Mouse (Mus musculus): Measurements from ENCODE around the gene Phactr4.

The Phactr4 gene

DNA sequence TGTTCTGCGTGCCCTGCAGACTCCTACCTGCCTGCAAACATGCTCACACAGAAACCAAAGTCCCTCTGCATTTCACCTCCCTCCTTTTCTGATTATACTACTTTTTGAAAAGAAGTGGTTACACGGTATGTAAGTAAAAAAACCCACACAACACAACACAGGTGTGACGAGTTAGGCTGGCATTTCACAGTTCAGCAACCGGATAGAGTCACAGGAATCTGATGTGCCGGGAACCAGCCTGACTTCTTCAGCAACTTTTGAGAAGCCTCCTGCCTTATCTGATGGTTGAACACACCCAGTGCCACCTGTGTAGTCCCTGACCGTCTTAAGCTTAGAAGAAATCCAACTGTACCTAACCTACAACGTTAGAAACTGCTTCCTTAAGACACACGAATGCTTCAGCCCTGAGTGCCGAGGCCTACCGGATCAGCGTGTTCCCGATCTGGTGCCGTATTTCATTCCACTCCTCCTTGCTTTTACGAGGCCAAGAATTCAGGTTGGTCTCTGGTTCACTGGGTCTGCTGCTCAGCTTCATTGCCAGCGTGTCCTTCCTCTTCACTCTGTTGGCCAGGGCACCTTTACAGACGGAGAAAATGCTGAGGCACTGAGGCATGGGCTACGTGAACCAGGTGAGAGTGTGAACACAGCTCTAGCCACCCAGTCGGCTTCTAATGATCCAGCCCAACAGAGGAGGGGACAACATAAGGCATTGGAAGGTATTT lies 54.6 kb downstream of the Phactr4 start:
- DNase-seq: no peak

DNA sequence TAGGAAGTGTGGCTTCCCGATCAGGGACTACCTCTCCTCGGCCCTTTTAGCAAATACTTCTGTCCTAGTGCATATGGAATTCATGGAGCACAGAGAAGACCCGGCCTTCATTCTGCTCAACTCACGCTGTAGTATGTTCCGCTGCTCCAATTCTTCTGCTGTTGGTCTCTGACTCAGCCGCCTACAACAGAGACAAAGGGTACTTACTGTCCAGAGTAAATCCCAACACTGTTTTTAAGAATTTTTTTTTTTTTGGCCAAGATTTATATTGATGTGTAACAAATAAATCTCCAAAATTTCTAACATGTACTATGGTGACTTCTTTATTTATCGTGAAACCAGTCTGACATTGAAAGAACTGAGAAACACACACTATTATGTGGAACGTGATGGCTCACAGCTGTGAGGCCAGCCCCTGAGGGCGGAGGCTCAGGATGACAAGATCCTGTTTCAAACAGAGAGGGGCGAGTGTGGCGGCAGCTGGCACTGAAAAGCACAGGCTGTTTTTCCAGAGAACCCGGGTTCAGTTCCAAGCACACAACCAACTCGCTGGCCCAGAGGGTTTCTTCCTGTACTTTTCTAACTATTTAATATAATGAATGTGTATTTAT lies 56.7 kb downstream of the Phactr4 start:
- DNase-seq: no peak

DNA sequence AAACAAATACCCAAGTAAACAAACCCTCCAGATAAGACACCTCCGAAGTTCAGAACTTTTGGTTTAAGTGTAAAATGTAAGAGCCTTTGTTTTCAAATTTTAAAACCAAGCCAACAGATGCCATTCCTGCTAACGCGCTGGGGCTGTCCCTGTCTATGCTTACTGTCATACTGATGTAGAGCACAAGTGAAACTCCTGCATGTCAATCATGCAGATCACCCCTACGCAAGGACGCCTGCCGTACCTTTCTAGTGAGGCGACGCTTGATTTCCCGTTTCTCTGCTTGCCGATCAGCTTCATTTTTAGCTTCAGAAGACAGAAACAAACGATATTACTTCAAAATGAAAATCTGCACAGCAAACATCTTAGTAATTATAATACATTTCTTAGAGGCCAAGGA lies 58.8 kb downstream of the Phactr4 start:
- DNase-seq: no peak

DNA sequence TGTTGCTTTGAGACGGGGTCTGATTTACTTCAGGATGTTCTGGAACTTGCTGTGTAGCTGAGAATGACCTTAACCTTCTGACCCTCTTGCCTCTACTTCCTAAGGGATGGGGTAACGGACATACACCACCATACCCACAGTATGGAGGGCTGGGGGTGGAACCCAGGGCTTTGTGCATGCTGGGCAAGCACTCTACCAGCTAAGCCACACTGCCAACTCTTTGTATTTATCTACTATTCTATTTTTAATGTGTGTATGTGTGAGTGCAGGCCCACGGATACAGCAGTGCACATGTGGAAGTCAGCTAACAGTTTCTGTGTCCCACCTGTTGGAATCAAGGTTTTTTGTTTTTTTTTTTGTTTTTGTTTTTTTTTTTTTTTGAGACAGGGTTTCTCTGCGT lies 62.8 kb downstream of the Phactr4 start:
- DNase-seq: no peak

DNA sequence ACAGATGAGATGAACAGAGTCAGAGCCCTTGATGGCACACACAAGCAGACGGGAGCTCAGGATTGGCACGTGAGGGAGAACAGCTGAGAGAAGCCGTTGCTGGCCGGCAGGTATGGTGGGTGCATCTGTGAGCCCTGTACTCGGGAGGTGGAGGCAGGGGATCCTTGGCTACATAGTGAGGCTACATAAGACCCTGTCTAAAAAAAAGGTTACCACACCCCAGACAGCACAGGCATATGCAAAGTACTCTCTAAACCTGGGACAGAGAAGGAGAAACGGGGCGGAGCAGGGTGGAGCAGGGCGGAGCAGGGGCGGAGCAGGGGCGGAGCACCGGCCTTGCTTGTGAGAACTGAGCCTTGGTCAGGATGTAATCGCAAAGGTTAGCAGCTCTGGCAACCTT lies 66.1 kb downstream of the Phactr4 start:
- DNase-seq: no peak

DNA sequence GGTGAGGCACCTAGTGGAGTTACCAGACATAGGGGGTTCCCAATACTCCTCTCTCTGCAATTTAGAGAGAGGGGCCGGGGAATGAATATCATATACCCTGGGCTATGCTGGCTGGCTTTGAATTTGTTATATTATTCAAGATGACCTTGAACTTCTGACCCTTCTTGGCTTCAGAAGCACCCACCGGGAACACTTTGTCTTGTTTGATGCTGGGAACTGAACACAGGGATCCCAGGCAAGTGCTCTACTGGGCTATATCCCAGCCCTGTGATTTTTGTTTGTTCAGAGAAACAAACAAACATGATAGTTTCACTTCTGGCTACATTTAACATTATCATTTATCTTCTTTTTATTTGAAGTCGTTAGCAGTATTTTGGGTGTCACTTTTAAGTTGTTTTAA lies 66.9 kb downstream of the Phactr4 start:
- no peak for DNase-seq

DNA sequence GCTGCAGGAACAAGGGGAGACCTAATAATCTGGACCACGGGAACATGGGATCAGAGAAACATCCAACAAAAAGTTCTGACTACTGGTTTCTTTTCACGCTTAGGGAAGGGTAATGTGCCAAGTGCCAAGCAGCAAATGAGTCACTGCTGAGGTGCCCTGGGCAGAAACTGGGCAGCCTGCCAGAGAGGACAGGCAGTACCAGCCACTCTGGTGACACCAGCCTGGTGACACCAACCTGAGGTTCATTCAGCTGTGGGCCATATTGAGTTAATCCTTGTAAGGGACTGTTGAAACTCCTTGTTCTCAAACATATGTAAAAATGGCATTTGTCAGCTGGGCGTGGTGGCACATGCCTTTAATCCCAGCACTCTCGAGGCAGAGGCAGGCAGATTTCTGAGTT lies 67.7 kb downstream of the Phactr4 start:
- no peak for DNase-seq

DNA sequence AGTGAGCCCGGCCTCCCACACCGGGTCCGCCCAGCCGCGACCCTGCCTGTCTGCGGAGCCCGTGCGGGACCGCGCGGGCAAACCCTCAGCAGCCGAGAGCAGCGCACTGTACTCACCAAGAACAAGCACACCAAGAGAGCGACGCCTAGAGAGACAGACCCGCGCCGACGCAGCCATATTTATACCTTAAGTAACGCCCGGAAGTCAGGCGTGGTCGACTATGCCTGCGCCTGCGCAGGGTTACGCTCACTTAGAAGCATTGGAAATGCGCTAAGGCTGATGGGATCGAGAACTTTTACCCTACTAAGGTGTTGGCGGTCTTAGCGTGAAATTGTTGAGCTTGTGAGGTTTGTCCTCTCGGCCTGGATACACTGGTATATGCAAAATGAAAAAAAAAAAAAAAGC lies 68.8 kb downstream of the Phactr4 start, which contains the start of gene Rcc1:
Rcc1 (minus strand) TSS at position 125 of the 405 bp plus-strand sequence.
- peak; percentile 86 for DNase-seq

DNA sequence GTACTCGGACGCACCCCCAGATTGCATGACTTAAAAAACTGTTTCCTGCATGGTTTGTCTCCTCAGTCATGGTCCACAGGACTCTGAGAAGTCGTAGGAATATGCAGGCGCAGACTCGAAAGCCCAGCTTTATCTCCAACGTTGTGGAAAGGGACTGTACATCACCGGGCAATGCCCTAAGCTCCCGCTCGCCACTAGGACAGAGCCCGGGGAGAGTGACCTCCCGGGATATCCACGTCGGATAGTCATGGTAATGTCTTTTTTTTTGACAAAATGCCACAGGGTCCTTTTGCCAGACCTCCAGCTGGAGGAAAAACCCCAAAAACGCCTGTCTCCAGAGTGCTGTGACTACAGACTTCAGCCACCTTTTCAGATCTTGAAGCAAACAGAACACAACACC lies 69.5 kb downstream of the Phactr4 start:
- DNase-seq: no peak

DNA sequence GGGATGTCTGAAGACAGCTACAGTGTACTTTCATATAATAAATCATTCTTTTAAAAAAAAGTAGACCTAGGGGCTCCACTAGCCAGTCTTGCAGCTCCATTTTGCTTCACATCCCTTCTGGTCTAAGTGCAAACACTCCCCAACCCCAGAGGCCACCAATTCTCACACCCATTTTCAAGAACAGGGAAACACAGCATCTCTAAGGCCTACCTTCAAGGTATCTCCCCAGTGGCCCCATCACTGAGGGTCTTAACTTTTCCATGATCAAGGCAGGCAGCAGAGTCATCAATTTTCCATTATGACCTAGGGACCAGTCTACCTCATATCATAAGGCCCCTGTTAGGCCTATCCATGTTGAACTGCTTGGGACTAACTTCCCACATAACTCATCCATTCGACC lies 70.9 kb downstream of the Phactr4 start:
- DNase-seq: no peak

DNA sequence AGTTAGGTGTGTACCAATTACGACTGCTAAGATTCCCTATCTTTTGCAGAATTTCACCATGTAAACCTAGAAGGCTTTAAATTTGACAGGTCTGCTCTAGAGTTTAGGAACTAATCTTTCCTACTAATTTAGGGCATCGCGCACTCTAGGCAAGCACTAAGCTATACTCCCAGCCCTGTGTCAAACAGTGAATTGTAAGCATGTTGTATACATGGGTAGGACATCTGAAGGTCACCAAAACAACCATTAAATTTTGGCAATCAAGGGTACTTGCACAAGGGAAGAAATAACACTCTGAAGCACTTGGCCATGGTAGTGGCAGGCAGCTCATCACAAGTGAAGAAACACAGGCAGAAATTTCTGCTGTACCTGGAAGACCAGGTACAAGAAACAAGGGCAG lies 71.4 kb downstream of the Phactr4 start:
- DNase-seq: no peak

DNA sequence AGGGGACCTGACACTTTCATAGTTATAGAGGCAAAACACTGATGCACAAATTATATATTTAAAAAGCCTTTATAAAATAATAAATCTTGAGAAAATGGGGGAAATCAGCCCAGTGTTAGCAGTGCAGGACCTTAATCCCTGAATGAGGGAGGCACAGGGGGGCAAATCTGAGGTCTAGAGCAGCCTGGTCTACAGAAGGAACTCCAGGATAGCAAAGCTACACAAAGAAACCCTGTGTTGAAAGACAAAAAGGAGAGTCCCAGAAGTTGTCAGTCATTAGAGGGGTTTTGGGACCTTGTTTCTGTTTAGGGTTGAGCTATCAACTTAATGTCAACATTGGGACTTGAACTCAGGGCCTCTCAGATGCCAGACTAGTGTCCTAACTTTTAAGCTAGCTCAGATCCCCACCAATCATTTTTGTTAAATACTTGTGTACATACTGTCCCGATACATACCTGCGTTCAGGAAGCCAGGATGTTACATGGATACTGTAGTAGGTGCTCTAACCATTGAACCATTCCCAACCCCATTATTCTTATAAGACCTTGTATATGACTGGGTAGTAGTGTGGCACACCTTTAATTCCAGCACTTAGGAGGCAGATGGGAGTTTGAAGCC lies 72.1 kb downstream of the Phactr4 start:
- DNase-seq: no peak

DNA sequence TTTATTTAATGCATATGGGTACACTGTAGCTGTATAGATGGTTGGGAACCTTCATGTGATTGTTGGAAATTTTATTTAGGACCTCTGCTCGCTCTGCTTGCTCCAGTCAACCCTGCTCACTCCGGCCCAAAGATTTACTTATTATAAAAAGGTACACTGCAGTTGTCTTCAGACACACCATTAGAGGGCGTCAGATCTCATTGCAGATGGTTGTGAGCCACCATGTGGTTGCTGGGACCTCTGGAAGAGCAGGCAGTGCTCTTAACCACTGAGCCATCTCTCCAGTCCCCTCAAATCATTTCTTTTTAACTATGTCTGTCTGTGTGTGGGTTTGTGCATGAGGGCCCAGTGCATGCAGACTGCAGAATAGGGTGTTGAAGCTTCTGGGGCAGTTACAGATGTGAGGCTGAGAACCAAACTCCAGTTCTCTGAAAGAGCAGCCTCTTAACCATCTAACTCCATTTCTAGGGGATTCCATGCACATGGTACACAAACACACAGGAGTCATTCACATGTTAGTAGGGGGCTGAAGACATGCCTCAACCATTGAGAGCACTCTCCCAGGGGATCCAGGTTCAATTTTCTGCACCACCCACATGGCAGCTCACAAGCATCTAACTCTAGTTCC lies 72.7 kb downstream of the Phactr4 start:
- no peak for DNase-seq

DNA sequence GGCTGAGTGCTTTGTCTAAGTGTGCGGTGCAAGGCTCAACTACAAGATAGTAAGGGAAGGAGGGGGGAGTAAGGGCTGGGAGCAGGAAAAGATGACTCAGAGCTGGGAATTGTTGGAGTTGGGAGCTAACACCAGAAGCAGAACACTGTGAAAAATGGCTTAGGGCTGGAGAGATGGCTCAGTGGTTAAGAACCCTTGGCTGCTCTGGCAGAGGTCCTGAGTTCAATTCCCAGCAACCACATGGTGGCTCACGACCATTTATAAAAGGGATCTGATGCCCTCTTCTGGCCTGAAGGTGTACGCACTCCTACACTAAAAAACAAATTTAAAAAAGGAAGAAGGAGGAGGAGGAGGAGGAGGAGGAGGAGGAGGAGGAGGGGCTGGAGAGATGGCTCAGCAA lies 75.6 kb downstream of the Phactr4 start:
- no peak for DNase-seq

DNA sequence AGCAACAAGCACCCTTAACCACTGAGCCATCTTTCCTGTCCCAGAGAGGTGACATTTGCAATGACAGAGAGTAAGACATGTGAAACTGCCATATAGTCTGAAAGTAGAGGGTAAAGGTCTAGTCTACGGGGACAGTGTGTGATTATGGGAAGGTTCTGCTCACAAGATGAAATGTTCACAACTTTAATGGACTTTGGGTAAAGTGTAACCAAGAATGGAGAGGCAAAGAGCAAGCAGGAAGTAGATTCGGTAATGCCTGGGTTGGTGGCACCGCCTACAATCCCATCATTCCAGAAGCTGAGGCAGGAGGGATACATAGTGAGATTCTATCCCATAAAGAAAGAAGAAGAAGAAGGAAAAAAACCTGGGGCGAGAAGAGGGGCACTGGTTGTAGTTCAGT lies 76.0 kb downstream of the Phactr4 start:
- DNase-seq: no peak

DNA sequence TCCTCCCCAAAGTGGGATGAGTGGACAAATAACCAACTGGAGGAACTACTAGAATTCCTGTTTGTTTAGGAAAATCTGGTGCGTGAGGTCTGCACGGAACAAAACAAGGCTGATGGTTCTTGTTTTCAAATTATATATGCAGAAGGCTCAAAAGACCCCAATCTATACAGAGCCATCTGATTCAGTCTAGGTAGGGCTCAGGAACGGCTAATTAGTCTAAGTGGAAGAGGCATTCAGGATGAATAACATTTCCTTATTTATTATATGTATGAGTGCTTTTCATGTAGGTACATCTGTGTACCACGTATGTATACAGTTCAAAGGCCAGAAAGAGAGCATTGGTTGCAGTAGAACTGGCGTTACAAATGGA lies 76.5 kb downstream of the Phactr4 start:
- DNase-seq: no peak

DNA sequence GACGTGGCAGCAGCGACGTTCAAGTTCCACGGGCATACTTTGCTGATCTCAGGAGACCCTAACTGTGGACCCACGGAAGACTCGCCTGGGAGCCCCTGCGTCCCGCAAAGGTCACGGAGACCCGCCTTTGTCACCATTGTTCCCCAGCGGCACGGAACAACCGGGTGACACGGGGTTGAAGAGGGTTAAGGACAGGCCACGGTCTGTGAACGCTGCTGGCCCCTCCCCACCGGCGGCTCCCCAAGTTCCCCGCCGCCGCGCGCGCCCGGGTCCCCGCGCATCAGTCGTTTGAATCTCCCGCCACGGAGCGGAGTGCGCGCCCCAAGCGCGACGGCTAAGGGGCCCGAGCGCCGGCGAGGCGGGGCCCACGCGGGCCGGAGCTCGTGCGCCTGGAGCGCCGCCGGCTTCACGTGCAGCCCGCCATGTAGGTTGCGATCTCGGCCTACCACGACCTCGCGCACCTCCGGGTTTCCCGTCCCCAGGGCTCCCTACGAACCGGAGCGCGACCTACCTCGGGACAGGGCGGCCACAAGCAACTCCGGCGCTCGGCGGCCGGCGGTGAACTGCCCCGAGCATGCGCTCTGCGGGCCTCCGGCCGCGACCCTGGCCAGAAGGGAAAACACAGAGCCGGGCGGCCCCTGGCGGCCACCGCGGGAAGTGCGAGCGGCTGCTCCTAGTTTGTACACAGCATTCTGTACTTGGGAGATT lies 77.0 kb downstream of the Phactr4 start:
- peak; percentile 90 for DNase-seq

DNA sequence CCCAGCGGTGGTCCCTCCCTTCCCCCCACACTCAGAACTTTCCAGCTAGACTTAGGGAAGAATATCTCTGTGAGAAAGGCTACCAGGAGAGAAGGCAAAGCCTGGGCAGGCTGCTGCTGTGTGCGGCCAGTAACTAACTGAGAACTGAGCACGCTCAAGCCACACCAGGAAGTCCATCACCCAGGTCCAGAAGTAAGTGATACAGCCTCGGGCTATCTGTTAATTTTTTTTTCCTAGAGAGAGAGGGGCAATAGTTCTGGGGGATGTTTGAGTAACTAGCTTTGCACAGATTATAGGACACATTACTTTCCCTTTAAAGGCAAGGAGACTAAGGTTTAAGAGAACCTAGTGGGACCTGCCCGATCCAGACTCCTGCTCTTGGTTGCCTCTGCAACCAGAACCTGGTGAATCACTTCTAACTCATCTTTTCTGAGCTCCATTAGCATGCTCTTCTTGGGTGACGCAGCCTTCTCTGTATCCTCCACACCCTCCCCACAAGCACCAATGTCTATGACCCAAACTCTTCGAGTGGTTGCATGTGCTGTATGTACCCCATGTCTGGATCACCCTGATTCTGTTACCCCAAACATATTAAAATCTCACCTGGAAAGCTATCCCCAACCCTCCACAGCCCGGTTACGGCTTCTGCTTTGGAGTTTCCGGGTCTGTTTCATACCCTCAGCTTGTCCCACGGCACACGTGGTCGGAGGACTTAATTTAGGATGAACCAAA lies 77.7 kb downstream of the Phactr4 start:
- no peak for DNase-seq

DNA sequence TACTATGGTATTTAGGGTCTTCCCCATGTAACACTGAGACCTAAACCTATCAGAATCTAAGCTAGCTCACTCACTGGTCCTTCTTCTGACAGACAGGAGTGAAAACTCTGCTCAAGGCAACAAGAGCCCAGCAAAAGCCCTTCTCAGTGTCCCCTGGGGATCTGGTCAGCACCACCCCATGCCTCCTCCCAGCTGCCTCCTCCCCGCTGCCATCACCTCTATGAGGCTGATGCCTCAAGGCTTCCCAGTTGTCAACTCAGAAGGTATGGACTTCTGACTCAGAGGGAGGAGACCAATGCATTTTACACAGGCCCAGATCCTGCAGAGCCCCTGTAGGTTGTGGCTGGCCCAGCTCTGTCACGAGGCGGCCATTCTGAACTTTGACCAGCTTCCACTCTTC lies 80.8 kb downstream of the Phactr4 start:
- no peak for DNase-seq

DNA sequence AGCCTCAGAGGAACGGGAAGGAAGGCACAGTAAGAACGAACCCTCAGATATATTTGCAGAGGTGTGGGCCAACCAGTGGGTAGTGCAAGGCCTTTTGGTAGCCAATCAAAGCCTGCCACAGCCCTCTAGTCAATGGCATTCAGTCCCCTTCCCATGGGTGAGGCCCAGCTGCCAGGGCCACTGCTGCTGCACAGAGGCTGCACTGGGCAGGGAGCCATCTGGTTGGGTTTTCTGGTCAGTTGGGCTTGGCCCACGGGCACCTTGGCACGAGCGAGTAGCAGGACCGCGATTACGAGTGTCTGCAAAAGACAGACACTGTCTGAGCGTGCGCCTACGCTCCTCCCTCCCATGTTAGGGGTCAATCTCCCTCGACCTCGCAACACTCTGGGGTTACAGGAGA lies 83.3 kb downstream of the Phactr4 start:
- no peak for DNase-seq

DNA sequence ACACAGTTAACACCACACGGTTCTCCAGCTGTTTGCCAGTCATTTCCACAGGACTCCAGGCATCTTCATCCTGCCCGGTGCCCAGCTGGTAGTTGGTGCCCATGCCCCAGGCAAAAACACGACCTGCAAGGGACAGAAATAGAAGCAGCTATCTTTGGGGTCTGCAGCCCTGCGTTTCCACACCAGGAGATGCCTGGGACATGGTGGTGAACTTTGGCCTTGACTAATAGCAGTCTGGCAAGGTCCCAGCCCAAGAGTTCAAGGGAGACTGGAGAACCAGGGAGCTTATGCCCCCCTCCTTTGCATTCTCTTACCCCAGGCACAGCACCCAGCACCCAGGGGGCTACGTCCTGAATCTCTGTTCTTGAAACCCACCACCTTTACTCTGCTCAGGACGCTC lies 89.4 kb downstream of the Phactr4 start:
- no peak for DNase-seq

DNA sequence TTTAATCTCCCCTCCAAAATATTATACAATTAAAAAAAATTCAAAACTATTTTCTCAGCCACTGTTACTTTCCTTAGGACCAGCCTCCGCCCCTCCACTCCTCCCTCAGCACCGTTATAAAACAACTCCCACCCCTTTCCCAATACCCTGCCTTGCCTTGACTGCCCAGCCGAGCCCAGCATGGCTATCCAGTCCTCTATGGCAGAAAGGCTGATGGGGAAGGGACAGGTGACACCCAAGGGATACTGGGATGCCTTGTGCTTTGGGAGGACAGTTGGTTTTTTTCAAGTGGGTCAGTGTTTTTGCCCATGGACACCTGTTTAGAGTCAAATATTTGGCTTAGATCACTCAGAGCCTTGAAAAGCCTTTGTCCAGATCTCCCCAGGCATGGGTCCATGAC lies 90.3 kb downstream of the Phactr4 start:
- DNase-seq: no peak

All from cerebellum, adult 11-12 months (tissue).